Mouse (Mus musculus): ENCODE data around the gene Fam229a.

Fam229a gene

GRCm38 (mm10) chr4:129496631-129497030, 5.6 kb downstream of the Fam229a start:
- no peak for DNase-seq

GRCm38 (mm10) chr4:129498941-129499340, 8.0 kb downstream of the Fam229a start:
- DNase-seq = no peak

- no peak for DNase-seq
These were observed 9.0 kb downstream of the Fam229a start for GRCm38 (mm10) chr4:129500017-129500416.

- peak; percentile 41 to 50 for DNase-seq
These were observed 9.9 kb downstream of the Fam229a start for GRCm38 (mm10) chr4:129500607-129501566.

GRCm38 (mm10) chr4:129502327-129502888, 11.4 kb downstream of the Fam229a start:
- DNase-seq = no peak

- DNase-seq = no peak
These were observed 12.0 kb downstream of the Fam229a start for GRCm38 (mm10) chr4:129502901-129503444.

- DNase-seq = no peak
These were observed 14.5 kb downstream of the Fam229a start for GRCm38 (mm10) chr4:129505511-129505910.

GRCm38 (mm10) chr4:129507434-129508236, 16.6 kb downstream of the Fam229a start:
- DNase-seq = no peak

- no peak for DNase-seq
These were observed 17.2 kb downstream of the Fam229a start for GRCm38 (mm10) chr4:129508237-129508515.

- DNase-seq = no peak
These were observed 18.0 kb downstream of the Fam229a start for GRCm38 (mm10) chr4:129508834-129509600.

GRCm38 (mm10) chr4:129509650-129510049, 18.7 kb downstream of the Fam229a start:
- DNase-seq = no peak

GRCm38 (mm10) chr4:129510723-129511412, 19.9 kb downstream of the Fam229a start:
- no peak for DNase-seq

GRCm38 (mm10) chr4:129511413-129512096, 20.6 kb downstream of the Fam229a start:
- no peak for DNase-seq

GRCm38 (mm10) chr4:129513086-129513767, 22.2 kb downstream of the Fam229a start, which contains the start of gene Marcksl1:
Gene Marcksl1, plus strand, starts transcription at chr4:129513581.
- peak in 1 of 2 experiments; percentile 25 for DNase-seq

GRCm38 (mm10) chr4:129513891-129514290, 22.9 kb downstream of the Fam229a start:
- DNase-seq = no peak

- DNase-seq = peak in 1 of 2 experiments; percentile 18
These were observed 23.4 kb downstream of the Fam229a start for GRCm38 (mm10) chr4:129514300-129514898.

- no peak for DNase-seq
These were observed 25.9 kb downstream of the Fam229a start for GRCm38 (mm10) chr4:129516925-129517324.

GRCm38 (mm10) chr4:129518519-129518918, 27.5 kb downstream of the Fam229a start:
- no peak for DNase-seq

- no peak for DNase-seq
These were observed 34.3 kb downstream of the Fam229a start for GRCm38 (mm10) chr4:129525338-129525737.

- no peak for DNase-seq
These were observed 34.9 kb downstream of the Fam229a start for GRCm38 (mm10) chr4:129525889-129526288.

Data from cerebellum, adult 18-20 months (tissue).